25 mouse cellular contexts compared by ENCODE assay signal in the genomic region with DNA sequence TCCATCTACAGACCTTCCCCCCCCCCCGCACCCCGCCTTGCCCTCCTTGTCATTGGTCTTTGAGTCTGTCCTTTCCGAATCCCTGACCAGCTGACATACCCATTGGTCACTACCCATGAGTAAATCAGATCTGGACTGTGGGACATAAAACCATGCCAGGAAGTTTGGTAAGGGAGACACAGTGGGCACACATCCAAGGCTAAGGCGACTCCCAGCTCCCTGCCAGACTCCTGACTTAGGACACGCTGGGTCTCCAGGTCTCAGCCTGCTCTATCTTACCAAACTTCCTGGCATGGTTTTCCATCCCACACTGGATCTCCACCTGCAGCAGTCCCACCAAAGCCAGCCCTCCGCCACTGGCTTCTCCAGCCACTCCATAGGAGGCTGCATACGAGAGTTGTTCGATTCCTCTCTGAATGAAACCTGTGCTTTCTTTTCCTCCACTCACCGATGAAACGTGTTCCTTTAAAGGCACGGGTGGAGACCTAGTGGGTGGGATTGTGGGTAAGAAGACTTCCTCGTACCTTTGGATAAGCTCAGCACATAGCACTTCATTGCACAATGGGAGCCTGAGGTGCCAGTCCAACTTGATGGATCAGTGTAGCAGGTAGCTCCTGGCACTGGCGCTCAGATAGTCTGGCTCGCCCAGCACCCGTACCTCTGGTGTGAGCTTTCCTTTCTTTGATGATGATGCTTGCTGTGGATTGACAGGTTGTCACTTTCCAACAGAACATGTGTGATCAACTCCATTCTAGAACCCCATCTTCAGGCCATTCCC. TPM values are rescaled to one million over a fixed set of nuclear protein-coding genes. Genes with fewer than 3 reads are reported as not detected.
DNase-seq lines count a peak whose midpoint lies in the region.
"Had no signal": no experiment of that assay in that cellular context is flagged by ENCODE, and none has a peak within 500 bp of the region (broad histone marks: within the 10 kb centered on the region; RNA-seq: fewer than 3 reads in every experiment).

No protein-coding gene starts in this region.

- intact Hi-C loops in gastrocnemius, postnatal 36 days (cut with DNase I): no loop called here

- DNase-seq in gastrocnemius, adult 18-20 months (ENCODE audit: low spot score): peak; percentile 42
- DNase-seq in gastrocnemius, postnatal 36 days: no peak
- DNase-seq in urinary bladder, postnatal 14 days (ENCODE audit: low spot score): peak; percentile 52
- DNase-seq in urinary bladder, adult 2 months (ENCODE audit: low spot score): no peak
- DNase-seq in fat pad, adult 2 months (ENCODE audit: extremely low read depth, low read depth, low spot score): peak; percentile 99
- no peak for DNase-seq in cerebellum, adult 18-20 months
- DNase-seq in T-cell, adult 2 months (ENCODE audit: low spot score): no peak
- DNase-seq: B cell, adult 2 months; cerebellum, adult 2 months; heart, adult 11 months; heart, postnatal 4 days; kidney, adult 11 months; left cerebral cortex, postnatal 4 days; right cerebral cortex, postnatal 4 days; thymus, adult 18-20 months had no signal

RNA-seq across cellular contexts. Expression of a gene that starts 8.1 kb away (rescaled TPM):
- 10 to 100 TPM; 65.3 to 67.3 TPM for total RNA-seq in gastrocnemius, adult 18-20 months (2021)
- 10 to 100 TPM; 48.4 to 51.0 TPM for total RNA-seq in gastrocnemius, postnatal 36 days (2021)
- 37.3 and 38.1 TPM in 2 replicates for polyA plus RNA-seq in urinary bladder, adult 2 months (2012; rRNA removed)

RNA-seq across cellular contexts. Expression of a gene that starts 9.1 kb away (rescaled TPM):
- total RNA-seq in gastrocnemius, adult 18-20 months (2021): 10 to 100 TPM; 35.4 to 35.6 TPM
- 10 to 100 TPM; 35.4 to 38.2 TPM for total RNA-seq in gastrocnemius, postnatal 36 days (2021)
- 144 and 173 TPM in 2 replicates for polyA plus RNA-seq in urinary bladder, adult 2 months (2012; rRNA removed)

RNA-seq across cellular contexts. Expression of a gene that starts 10.8 kb away (rescaled TPM):
- 1 to 10 TPM; 4.8 to 6.6 TPM for total RNA-seq in gastrocnemius, adult 18-20 months (2021)
- total RNA-seq in gastrocnemius, postnatal 36 days (2021): 1 to 10 TPM; 4.1 to 5.0 TPM
- 19.4 and 22.4 TPM in 2 replicates for polyA plus RNA-seq in urinary bladder, adult 2 months (2012; rRNA removed)

RNA-seq across cellular contexts. Expression of a gene that starts 26.8 kb away (rescaled TPM):
- total RNA-seq in gastrocnemius, adult 18-20 months (2021): under 1 TPM; 0.09 to 0.38 TPM
- total RNA-seq in gastrocnemius, postnatal 36 days (2021): under 1 TPM in 1 of 2 experiments, not detected in 1; 0.37 TPM
- polyA plus RNA-seq in urinary bladder, adult 2 months (2012; rRNA removed): 1.4 and 1.6 TPM in 2 replicates

RNA-seq across cellular contexts. Expression of a gene that starts 35.0 kb away (rescaled TPM):
- not detected for total RNA-seq in gastrocnemius, adult 18-20 months (2021)
- total RNA-seq in gastrocnemius, postnatal 36 days (2021): not detected
- 0.16 and 0.40 TPM in 2 replicates for polyA plus RNA-seq in urinary bladder, adult 2 months (2012; rRNA removed)
- total RNA-seq: common myeloid progenitor, adult 5-6 weeks; hindbrain, postnatal 0 days; layer of hippocampus, adult 2 months; left cerebral cortex, adult 18-20 months; left cerebral cortex, postnatal 4 days; neutrophil, adult 5-6 weeks had no signal
- polyA plus RNA-seq: activated CD4-positive, CD25-positive, alpha-beta regulatory T cell, adult 4 months; cerebellum, adult 2 months; forebrain, embryonic 13.5 days; heart, embryonic 13.5 days; hindbrain, postnatal 0 days; liver, embryonic 12.5 days; midbrain, embryonic 10.5 days had no signal

Comparison
In these comparisons a context has a peak if more than half of its experiments do, and no peak if none do; other contexts are left out.
1. DNase-seq: peak in gastrocnemius, adult 18-20 months (single experiment), urinary bladder, postnatal 14 days (single experiment) and fat pad, adult 2 months (single experiment); none in gastrocnemius, postnatal 36 days (0 of 2), urinary bladder, adult 2 months (single experiment), cerebellum, adult 18-20 months (0 of 2) and T-cell, adult 2 months (single experiment).